Mouse (Mus musculus): ENCODE measurements at regions not wholly inside any gene's neighbourhood (a gene's known extent, or its start where the extent isn't known, plus 50 kb on each side); places are given as distances from the start of the nearest gene placed in this dataset.

GRCm38 (mm10) chr14:17427751-17428150 lies 232.3 kb upstream of the Thrb start:
- TF ChIP-seq CTCF (IDR thresholded peaks at IDR 0.05; ENCODE audit: insufficient read depth, low read length) (no peak), POLR2A (IDR thresholded peaks at IDR 0.05; ENCODE audit: borderline replicate concordance, extremely low read depth, low read depth, low read length) (no peak)
